Mouse (Mus musculus) heart, adult 11 months (tissue): ENCODE measurements around the gene Plcb2.

ENCODE experiments used
- DNase-seq: peaks from one replicate; pipeline ENCODE4 v3.0.0; 2022

Gene Plcb2

DNA sequence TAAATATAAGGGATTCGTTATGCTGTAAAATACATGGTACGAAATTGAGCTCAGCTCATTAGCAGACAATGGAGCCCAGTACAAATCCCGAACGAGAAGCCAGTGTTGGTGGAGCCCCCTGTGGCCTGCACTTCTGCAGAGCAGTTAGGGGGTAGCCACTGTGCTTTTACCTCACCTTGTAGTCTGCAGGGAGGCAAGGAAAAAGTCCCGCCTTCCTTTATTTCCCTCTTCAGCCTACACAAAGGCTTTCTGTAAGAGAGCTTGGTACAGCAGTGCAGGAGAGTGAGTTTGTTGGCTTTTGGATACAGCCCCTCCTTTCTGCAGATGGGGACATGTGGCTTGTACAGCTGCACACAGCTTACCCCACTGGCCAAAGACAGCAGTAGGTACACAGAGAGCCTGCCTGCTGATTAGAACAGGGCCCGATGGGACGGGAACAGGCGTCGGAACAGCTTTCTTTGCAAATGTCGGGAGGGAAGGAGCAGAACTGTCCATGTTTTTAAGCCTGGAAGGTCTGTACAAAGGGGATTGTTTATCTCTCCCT is 21.2 kb upstream of the Plcb2 start:
- peak; percentile 98 for DNase-seq

DNA sequence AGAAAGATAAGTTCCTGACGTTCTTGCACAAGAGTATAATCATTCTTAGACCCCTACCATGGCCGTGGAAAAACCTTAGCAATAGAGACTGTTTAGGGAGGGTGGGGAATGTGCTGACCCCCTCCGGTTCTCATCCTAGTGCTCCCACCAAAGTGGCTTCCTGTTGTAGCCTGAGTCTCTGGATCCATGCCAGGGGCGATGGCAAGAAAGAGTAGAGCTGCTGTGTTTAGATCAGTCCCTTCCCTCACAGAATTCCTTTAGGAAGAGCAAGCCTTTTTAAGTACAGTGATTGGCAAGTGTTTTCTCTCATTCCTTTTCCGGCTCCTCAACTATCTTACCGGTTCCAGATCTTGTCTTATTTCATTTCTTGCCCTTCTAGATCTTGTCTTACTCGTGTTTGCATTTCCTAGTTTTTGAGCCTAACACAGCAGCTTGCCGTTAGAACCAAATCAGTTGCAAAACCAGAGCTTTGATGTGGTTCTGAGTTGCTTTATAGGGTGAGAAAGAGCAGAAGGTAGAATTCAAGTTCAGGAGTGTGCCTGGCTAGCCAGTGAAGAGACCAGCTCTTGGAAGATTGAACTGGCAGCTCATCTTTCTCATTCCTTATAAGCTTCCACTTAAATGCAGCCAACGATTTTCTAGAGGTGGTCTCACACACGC is 19.2 kb upstream of the Plcb2 start:
- peak; percentile 95 for DNase-seq

DNA sequence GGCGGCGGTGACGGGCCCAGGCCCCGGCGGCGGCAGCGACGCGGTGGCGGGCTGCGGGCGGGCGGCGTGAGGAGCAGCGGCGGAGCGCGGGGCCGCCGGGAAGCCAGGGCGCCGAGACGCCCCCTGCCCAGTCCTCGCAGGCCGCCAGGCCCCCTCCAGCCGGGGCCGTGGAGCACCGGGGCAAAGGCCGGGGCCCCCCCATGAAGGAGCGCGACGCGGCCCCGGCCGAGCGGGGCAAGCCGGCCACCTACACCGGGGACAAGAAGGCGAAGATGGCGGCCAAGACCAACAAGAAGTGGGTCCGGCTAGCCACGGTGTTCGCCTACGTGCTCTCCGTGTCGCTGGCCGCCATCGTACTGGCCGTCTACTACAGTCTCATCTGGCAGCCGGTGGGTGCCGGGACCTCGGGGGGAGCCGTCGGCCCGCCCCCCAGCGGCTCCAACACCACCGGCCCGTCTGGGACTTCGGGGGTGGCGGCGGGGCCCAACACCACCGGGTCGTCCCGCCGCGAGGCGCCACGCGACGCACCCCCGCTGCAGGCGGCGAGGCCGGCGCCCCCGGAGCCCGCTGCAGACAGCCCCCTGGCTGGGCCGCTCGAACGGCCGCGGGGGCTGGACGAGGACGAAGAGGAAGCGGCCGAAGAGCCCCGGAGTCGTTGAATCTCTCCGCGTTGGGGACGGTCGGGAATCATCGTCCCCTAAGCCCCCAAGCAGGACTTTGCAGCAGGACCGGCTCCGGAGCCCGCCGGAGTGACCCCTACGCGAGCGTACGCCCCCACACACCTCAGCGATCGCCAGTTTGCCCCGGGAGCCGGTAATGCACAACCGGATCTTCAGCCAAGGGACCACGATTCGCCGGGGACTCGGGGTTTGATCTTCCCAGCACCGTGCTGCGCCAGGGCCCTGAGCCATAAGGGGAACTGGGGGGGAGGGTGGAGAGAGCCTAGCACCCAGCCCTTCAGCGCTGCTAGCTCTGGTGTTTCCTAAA is 18.0 kb upstream of the Plcb2 start:
- DNase-seq, result peak; percentile 96

DNA sequence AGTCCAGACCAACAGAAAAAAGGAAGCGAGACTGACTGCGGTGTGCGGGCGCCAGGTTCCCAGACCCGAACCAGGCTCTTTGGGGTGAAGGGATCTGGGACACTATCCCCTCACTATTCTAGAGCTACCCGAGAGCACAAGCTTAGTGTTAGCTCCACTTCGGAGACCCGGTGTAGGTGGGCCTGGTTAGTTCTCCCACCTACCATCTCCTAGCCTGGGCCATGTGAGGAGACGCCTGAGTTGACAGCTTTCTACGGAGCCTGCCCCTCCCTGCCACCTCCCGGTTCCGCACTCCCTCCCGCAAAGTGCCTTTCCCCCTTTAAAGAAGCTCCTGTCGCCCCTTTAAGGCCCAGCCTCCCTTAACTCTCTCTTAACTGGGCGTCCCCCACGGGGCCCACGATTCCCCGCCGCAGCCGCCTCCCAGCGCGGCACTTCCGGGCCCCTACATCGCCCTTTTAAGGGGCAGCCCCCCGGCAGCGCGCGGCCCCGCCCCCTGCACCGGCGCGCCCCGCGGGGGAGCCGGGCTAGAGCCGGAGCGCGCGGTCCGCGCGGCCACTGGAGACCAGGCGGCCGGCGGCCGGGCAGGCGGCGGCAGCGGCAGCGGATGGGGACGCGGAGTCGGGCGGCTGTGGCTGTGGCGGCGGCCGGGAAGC is 17.1 kb upstream of the Plcb2 start, which contains the start of gene Inafm2:
Gene Inafm2 (plus strand): TSS at position 527 of the 653 bp plus-strand sequence.
- DNase-seq, result peak; percentile 100

DNA sequence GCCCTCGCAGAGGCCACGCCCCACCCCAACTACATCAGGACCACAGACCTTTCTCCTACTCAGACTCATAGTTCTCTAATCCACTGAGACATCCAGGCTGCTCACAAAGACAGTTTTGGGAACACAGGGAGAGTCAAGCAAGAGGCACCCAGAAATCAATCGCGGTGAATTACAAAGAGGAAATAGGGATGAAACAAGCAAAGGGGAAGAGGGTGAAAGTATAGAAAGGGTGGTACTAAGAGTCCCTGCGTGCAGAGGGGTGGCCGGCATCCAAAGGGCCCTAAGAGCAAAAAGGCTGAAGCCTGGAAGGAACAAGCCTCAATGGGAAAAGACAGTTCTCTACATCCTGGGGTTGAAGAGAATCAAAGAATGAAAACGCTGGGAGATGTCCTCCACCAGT is 16.4 kb upstream of the Plcb2 start:
- DNase-seq, result peak; percentile 89

DNA sequence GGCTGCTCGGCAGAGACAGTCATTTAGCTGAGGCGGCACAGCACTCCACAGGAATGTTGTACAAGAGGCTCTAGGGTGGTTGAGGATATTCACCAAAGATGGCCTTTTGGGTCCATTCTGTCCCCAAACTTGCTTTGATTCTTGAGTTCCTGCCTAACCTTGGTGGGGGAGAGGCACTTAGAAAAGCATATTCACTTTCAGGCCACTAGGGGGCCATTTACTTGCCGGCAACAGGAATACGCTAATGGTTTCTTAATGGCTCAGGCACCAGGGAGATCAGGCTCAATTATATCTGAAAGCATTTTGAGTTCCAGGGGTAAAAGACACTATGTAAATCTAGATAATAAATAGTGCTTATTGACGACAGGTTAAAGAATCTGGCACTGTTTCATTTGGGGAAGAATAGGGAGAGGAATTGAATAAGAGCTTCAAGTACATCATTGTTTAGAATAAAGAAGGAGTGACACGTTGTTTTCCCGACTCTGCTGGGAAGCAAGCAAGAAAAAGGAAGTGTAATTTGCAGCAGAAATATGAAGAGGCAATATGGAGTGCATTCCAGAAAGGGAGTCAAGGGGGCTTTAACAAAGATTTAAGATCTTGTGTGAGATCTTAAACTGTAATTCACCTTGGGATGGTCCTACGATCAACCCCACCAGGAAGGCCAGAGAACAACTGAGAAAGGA is 15.2 kb upstream of the Plcb2 start:
- peak; percentile 93 for DNase-seq

DNA sequence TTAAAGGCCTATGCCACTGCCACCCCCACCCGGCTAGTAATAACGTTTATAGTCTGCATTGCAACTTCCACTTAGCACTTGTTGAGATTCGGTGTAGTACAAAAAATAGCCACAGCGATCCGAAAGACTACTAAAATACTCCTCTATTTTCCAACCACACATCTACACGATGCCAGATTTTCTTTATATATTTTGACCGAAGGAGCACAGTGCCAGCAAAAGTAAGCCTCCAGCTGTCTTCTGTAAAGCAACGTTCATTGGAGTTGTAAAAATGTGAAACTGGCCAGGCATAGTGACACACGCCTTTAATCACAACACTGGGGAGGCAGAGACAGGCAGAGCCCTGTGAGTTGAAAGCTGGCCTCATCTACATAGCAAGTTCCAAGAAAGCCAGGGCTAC is 12.9 kb upstream of the Plcb2 start:
- peak; percentile 43 for DNase-seq

DNA sequence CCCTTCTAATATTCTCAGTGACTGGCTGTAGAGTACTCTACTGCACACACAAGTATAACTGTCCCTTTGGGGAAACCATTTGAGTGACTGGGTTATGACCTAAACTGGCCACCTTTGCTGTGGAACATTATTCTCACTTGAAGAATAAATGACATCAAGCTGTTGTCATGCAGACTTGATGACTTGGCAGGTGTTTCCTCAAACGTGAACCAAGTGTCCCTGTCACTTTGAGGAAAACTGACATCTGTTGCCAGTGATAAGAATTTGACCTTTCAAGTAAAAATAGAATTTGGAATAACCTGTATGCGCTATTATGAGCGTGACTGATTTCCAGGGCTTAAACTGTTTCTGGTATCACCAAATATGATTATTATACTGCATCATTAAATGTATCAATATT is 12.1 kb upstream of the Plcb2 start:
- peak; percentile 51 for DNase-seq

DNA sequence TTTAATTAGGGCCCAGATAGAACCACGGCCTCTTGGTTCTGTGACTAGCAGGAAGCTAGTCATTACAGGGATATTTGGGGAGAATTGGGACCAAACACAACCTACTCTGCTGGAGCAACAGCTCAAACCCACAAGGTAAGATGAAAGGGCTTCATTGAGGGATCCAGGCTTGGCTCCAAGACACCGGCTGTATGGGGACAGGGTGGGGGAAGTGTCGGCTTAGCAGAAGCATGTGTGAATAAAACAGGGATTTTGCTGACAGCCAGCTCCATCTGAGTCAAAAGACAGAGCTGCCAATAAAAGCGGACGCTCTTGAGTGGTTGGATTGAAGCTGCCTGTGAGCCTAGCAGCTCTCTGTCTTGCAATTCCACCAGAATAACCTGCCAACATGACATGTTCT is 5.1 kb upstream of the Plcb2 start:
- peak; percentile 67 for DNase-seq

DNA sequence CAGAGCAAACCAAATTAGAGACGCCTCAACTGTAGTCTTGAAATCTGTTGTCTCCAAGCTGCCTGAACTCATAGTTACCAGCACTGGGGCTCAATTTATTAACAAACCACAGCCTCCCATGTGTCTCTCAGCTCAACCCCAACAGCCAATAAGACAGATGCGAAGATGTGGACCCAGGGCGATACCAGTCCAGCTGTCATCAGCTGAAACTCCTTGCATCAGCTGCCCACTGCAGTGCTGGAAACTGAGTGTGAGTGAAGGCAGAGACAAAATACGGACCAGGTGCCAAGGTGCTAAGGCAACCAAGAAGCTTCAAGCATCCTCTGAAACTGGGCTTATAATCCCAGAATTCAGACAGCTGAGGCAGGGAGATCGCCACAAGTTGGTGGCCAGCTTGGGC is 3.7 kb upstream of the Plcb2 start:
- DNase-seq, result peak; percentile 65

DNA sequence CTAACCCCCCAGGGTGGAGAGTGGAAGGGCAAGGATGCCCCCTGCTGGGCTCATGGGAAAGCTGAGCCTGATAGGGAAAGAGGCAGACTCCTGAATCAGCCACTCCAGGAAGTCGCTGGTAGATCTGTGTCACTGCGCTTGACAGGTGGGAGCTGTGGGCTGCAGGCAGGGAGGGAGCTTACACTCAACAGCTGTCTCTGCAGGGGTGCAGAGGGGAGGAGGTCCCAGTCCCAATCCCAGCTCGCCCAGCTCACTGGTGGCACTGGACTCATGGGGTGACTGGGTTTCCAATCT is 2.3 kb upstream of the Plcb2 start:
- peak; percentile 95 for DNase-seq

DNA sequence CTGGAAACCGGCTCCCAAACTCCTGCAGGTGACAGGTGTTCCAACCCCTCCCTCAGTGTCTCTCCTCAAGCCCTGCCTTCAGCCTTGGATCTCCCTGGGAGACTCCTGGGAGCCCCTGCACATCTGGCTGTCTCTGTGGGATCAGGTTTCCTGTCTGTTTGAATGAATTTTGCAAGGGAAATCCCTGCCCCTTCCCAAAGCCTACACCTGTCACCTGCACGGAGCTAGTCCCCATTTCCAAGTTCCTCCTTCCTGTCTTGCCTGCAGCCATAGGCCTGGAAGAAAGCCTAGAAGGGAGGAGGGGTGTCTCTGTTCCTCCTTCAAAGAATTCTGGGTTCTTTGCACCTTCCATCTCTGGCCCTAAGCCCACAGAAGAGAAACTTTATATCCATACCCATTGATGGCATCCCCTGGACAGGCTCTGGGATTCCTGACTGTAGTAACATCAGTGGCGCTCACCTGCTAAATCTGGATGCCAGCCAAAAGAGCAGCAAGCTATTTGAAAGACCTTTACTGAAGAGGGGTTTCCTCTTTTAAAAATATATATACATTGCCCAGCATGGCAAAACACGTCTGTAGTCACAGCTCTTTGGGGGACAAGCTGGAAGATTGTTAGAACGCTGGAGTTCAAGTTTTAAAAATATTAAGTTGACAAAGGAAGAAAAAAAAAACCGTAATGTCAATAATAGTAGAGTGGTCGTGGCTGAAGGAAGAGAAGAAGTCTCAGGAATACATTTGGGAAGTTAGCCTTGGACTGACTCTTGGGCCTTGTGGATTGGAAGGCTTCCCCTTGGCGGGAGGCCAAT is 1.8 kb upstream of the Plcb2 start:
- peak; percentile 86 for DNase-seq

DNA sequence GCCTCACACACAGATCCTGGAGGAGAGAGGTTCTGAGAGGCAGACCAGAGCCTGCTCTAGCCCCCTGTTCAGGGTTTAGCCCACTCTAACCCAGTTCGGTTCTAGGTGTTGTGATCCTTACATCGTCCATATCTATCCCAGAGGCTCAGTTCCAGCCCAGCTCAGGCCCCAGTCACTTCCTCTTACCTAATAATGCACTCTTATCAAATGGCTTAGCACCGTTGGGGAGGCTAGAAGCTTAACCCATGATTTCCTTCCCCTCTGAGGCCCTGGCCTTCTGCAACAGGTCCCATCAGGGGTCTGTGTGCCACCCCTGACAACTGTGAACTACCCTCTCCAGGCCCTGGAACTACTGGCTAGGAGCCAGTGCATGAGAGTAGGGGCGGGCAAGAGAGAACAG is 956 bp upstream of the Plcb2 start:
- DNase-seq, result no peak

DNA sequence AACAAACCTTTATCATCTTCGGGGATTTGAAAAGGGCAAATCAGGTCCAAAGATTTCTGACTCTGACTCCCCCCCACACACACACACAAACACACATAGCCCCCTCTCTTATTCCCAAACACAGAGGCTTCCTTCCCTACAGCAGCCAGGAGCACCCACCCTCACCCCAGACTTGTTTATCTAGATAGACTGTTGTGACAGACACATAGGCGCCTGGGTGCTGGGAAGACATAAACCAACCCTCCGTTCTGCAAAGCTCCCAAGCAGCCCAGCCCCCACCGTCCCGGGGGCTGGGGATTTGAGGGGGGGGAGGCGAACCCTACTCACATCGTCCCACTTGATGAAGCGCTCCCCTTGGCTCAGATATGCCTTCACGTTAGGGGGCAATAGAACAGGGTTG is 327 bp downstream of the Plcb2 start:
- no peak for DNase-seq

DNA sequence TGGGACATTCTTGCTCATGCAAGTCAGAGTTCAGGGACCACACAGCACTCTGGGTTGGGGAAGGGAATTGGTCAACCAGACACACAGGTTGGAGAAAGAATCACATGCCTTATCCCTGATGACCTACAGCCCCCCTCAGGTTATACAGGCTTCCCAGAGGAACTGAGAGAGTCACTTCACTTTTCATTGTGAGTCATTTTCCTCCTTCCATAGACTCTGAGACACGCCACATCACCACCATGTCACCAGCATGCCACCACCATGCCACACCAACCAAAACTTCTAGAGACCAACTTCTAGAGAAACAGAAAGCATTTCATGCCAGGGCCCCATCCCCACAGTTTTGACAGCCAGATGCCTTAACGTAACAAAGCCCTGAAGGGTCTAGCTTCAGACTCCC is 1.4 kb downstream of the Plcb2 start:
- no peak for DNase-seq

DNA sequence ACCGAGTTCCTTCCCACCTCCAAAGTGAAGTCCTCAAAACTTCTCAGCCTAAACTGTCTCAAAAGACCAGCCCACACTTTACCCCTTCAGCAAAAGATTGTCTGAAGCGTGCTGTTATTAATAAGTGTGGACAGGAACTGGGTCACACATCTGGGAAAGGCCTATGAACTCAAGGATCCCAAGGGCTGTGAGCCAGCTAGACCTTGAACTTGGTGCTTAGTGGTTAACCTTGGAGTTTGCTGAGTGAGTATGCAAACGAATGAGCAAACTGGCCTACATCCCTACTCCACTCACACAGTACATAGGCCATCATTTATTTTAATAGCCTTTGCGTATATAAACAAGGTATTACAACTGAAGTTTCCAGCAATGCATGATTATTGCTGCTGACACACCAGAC is 2.7 kb downstream of the Plcb2 start:
- DNase-seq, result no peak

DNA sequence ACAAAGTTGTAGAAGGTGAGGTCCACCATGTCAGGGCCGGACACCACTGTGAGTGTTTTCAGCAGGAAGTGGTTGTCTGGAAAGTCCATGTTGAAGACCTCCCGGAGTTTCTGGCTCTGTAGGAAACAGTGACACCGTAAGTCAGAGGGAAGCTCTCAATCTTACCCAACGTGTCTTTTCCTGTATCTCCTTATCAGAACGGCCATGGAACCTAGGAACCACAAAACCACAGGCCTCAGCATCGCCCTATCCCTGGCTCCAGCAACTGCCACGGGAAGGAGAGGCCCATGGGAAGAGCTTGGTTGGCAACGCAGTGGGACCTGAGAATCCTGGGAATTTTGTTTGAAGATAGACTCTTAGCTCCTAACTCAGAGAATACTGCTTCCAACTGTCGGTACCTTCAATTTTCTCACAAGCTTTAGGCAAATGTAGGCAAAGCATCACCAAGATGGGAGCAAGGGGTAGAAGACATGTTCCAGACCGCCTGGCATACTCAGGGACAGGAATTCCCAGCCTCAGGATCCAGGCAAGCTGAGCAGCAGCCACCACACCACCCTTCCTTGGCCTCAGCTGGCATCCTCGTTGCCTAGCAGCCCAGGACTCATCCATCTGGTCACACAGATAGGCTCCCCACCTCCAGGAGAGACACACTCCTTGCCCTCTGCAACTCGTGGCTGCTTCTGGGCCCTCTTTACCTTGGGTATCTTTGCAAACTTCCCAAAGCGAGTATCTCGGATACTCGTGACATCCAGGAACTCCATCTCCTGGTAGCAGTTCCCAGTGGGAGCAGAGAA is 4.3 kb downstream of the Plcb2 start:
- DNase-seq, result no peak

DNA sequence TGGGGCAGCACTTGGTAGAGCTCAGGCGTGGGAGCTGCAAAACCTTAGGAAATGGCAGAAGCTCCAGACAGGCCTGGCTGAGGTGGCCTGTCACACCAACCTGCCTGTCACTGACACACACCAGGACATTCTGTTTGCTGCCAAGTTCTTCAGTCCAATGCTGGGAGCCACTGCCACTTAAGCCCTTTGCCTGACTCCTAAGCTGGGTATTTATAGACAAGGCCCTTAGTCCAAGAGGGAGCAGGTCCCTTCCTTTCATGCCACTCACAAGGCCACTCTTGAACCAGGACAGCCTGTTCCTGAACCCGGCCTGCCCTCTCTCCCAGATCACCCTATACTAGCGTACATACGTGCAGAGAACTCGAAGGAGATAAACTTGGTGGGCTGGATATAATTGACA is 11.6 kb downstream of the Plcb2 start:
- DNase-seq, result peak; percentile 98

DNA sequence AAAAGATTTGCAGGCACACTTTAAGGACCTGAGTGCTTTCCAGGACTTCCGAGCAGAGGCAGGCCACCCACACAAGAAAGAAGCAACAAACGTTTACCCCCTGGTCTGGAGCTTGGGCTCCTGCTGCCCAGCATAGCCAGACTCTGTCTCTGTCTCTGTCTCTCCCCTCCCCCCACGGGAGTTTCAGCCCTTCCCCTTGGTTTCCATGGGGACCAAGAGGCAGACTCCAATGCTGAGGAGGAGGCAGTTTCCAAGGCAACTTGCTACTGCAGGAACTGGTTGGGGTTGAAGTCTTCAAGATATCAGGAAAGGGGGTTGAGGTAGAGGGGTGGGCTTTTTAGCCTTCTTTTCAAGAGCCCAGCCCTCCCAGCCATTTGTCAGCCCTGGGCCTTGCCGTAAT is 14.0 kb downstream of the Plcb2 start:
- DNase-seq, result no peak

DNA sequence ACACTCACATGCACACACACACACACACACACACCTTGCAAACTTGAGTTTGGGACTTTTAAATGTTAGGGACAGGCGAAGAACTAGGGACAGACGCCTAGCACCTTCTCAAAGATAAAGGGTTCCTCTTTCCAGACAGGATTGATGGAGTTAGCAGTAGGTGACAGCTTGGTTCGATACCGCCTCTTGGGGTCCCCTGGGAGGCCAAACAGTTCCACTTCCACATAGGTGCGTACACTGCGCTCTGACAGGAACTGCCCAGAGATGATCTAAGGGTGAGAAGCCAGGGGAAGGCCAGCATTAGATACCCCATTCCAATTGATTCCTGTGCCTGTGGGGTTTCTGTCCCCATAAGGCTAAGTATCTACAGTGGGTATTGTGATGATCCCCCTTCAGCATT is 14.6 kb downstream of the Plcb2 start:
- DNase-seq, result no peak

DNA sequence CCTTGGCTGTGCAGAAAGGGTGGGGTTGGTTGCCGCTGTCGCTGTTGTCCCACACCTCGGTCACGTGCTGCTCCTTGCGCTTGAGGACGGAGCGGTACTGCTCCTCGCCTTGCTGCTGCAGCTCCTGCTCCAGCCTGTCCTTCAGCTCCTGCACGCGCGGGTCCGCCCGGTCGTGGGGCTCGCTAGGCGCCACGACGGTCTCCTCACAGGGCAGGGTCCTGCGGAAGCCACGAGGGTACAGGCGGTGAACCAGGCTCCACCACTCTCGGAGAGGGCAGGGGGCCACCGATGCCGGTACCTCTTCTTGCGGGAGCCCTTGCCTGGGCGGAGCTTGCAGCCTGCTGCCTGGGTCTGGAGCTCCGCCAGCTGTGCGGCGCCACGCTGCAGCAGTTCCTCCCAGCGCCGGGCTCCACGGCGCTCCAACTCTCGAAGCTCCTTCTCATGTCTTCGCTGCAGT is 17.2 kb downstream of the Plcb2 start:
- no peak for DNase-seq
